Mouse (Mus musculus): ENCODE measurements around the gene Gm45208. TPM values are rescaled to one million over a fixed set of nuclear protein-coding genes. Genes with fewer than 3 reads are reported as not detected.
"Not testable (repeated sequence)": the region's sequence is repeated elsewhere in the genome, so short reads cannot be mapped to it uniquely, and the experiment has no call there.

Gm45208 gene
- total RNA-seq (2021) = not detected
- long read RNA-seq, experiment 1, partial matches to known transcripts = 1 of 6 reads
- long read RNA-seq, experiment 1, other reads (novel, unspliced or antisense) = 5 of 6 reads
- long read RNA-seq, experiment 2, partial matches to known transcripts = 1 of 7 reads
- long read RNA-seq, experiment 2, other reads (novel, unspliced or antisense) = 6 of 7 reads

GRCm38 (mm10) chrX:7721514-7722281 is at the start of gene Gm45208:
Gene Gm45208, plus strand, starts transcription at chrX:7722245.
- intact Hi-C loops (cut with DNase I) = no loop called here
- DNase-seq (ENCODE audit: low spot score in 2 of 2) = peak; percentile 39 to 56

DNA sequence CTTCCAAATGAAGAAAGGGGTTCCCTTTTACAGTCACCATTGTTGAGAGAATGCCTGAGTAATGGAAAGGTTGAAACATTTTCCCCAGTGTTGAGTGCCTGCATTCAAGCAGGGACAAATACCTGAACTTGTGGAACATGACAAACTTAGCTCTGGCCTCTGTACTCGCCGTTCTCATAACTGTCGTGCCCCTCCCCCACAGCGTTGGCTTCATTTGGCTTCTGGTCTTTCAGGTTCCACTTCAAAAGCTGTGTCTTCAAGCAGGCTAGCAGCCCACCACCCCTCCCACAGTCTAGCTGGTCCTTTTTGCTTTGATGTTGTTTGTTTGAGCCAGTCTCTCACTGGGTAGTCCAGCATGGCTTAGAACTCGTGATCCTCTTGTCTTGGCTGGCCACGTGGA is 49.3 kb upstream of the Gm45208 start:
- intact Hi-C loops (cut with DNase I) = no loop called here
- DNase-seq (ENCODE audit: low spot score in 2 of 2) = no peak

GRCm38 (mm10) chrX:7673578-7674281 is 48.3 kb upstream of the Gm45208 start:
- no peak for DNase-seq (ENCODE audit: low spot score in 2 of 2)
- intact Hi-C loops (cut with DNase I) = no loop called here

DNA sequence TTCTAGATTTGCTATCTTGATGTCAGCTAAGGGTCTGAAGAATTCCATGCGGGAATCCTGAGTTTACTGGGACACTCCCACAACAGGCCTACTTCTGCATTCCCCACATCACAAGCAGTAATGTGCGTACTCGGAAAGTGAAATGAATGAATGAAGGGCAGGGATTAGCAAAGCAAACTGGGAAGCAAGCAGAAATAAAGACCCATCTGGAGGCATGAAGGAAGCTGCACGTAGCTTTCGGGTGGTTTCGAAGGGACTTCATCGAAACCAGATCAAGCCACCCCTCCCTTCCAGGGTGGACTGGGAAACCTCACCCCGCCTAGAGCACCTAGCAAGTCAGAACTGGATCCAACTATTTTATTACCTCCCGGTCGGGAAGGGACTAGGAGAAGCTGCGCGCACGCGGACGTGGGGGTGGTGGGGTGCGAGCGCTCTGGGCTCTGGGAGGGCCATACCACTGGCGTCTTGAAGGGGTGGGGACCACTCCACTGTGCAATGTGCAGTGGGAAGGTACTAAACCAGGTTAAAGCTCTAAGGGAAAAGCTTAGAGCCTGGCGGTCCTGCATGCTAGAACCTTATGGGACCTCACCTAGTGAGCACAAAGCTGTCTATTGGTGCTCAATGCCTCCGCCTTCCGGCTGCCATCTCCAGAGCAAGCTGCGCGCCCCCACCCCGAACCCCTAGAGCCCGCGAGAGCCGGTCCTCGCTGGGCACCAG is 47.6 kb upstream of the Gm45208 start:
- peak; percentile 21 to 44 for DNase-seq (ENCODE audit: low spot score in 2 of 2)
- intact Hi-C loops (cut with DNase I) = no loop called here

DNA sequence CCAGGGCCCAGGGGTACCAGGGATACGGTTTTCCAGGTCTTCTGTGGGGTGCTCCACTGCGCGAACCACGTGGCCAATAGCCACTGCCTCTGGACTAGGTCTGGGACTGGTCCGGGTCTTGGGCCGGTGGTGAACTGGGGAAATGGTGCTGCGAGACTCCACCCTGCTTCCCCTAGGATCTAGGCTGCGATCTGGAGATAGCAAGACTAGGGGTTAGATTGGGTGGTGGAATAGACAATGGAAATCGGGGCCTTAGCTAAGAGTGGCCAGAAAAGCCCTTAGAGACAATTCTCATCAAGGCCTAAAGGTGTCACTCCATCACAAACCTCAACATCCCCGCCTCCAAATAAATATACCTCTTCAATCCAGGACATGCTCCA is 47.1 kb upstream of the Gm45208 start:
- intact Hi-C loops (cut with DNase I) = no loop called here

DNA sequence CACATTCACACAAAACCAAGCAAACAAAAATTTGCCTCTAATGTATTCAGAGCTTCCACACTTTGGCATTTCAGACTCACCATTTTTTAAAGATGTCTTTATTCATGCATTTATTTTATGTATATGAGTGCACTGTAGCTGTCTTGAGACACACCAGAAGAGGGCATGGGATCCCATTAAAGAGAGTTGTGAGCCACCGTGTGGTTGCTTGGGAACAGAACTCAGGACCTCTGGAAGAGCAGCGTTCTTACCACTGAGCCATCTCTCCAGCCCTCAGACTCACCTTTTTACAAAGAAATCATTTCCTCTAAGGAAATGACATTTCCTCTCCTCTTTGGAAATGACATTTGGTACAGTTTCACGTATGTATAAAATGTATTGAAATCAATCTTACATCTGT is 43.1 kb upstream of the Gm45208 start:
- intact Hi-C loops (cut with DNase I) = no loop called here

More for the DNA sequence above, 47.1 kb upstream of the Gm45208 start:
- no peak for DNase-seq (ENCODE audit: low spot score in 2 of 2)

GRCm38 (mm10) chrX:7679405-7680056 is 42.5 kb upstream of the Gm45208 start:
- peak; percentile 75 to 86 for DNase-seq (ENCODE audit: low spot score in 2 of 2)
- intact Hi-C loops (cut with DNase I) = no loop called here

More for the DNA sequence above, 43.1 kb upstream of the Gm45208 start:
- DNase-seq (ENCODE audit: low spot score in 2 of 2) = no peak

DNA sequence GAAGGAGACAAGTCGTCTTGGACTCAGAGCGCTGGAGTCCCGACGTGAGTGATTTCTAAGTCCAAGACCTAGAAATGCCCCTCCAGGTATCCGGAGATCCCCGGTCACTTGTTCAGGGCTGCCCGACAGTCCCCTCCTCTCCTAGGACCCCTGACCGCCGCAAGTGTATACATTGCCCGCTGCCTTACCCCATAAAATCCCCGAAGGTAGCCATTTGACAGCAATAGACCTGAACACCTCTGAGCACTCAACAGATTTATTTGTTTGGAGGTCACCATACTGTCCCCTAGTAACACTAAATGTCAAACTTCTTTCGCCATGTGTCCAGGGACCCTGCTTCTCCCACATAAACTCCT is 42.0 kb upstream of the Gm45208 start:
- no peak for DNase-seq (ENCODE audit: low spot score in 2 of 2)
- intact Hi-C loops (cut with DNase I) = no loop called here

DNA sequence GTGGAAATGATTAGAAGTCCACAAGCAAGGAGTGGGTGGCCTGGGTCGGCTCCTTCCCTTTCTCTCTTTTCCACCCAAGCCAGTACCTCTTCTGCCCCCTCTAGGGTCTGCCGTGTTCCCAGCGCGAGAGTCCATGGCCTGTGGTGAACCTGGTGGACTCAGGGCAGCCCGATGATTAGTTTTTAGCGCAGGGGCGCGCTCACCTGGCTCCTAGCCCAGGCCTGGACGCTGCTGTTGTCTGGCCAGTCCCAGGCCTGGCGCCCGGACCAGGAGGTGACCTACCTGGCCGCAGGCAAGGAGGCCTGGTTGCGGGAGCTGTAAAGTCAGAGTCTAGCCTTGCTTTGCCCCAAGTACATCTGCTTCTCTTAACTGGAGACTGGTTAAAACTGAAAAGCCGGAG is 41.2 kb upstream of the Gm45208 start, which contains the start of gene Magix:
Gene Magix (minus strand): TSS at position 388 of the 400 bp plus-strand sequence.
- DNase-seq (ENCODE audit: low spot score in 2 of 2) = no peak
- intact Hi-C loops (cut with DNase I) = no loop called here

DNA sequence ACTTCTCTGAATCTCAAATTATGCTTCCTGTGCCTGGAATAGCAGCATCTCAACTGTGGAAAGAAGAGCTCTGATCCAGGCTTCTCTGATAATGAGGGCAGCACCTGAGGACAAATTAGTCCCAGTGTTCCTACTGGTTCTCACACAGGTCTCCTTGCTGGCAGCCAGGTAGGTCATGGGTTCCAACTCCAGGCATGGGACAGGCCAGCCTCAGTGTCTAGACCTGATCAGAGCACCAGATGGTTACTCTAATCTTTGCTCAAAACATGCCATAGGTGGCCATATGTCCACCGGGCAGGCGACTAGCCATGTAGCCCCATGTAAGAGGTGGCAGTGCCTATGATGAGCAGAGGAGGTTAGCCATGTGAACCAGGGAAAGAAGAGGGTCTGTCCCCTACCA is 33.7 kb upstream of the Gm45208 start:
- DNase-seq (ENCODE audit: low spot score in 2 of 2) = no peak
- intact Hi-C loops (cut with DNase I) = no loop called here

- no peak for DNase-seq (ENCODE audit: low spot score in 2 of 2)
- intact Hi-C loops (cut with DNase I) = loop anchor here (10.0 kb wide), 1 partner anchor 266 kb away; no protein-coding TSS in a partner anchor
Measured at GRCm38 (mm10) chrX:7690486-7690885, 31.6 kb upstream of the Gm45208 start.

DNA sequence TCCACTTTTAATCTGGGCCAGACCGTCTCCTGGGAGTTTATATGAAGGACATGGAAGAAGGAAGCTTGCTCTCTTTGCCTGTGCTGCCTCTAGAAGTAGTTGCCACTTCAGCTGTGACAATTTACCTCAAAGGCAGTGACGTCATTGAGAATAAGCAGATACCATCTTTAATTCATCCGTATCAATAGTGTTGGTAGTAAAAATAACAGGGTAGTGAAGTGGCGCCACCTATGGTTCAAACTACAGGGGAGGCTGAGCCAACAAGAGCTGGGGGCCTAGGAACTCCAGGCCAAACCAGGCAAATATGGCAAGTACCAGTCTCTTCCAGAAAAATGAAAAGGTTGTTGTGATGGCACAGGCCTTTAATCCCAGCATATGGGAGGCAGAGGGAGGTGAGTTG is 29.2 kb upstream of the Gm45208 start:
- no peak for DNase-seq (ENCODE audit: low spot score in 2 of 2)
- intact Hi-C loops (cut with DNase I) = loop anchor here (10.0 kb wide), 1 partner anchor 268 kb away; no protein-coding TSS in a partner anchor

DNA sequence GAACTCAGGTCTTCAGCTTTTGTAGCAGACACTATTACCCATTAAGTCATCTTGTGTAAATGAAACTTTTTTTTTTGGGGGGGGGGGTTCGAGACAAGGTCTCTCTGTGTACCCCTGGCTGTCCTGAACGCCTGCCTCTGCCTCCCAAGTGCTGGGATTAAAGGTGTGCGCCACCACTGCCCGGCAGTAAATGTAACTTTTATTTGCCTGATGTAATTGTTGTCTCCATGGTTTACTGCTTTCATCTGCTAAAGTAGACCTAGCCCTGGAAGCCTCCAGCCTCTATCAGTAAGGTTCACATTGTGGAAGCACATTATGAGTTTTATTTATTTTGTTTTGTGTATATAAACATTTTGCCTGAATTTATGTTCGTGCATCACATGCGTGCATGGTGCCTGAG is 25.5 kb upstream of the Gm45208 start:
- no peak for DNase-seq (ENCODE audit: low spot score in 2 of 2)
- intact Hi-C loops (cut with DNase I) = loop anchor here (10.0 kb wide), 1 partner anchor 272 kb away; no protein-coding TSS in a partner anchor

GRCm38 (mm10) chrX:7696954-7697381 is 25.1 kb upstream of the Gm45208 start, which contains the start of gene Gpkow:
Gene Gpkow, plus strand, starts transcription at chrX:7697131.
- intact Hi-C loops (cut with DNase I) = loop anchor here (10.0 kb wide), 1 partner anchor 272 kb away; no protein-coding TSS in a partner anchor
- peak; percentile 85 to 91 for DNase-seq (ENCODE audit: low spot score in 2 of 2)

DNA sequence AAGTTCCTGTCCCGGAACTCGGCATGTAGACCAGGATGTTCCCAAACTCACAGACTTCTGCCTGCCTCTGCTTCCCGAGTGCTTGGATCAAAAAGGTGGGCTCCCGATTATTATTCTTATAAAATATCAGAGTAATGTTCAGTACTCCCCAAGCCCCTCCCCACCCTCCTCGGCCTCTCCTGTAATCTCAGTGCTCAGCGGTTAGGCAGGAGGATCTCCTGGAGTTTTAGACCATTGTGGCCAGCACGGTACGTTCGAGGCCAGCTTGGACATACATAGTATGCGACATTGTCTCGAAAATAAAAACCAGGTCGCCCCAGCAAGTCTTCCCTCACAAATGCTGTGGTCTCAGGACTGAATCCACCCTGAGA is 8.3 kb upstream of the Gm45208 start:
- DNase-seq (ENCODE audit: low spot score in 2 of 2); intact Hi-C loops (cut with DNase I): not testable (repeated sequence)

DNA sequence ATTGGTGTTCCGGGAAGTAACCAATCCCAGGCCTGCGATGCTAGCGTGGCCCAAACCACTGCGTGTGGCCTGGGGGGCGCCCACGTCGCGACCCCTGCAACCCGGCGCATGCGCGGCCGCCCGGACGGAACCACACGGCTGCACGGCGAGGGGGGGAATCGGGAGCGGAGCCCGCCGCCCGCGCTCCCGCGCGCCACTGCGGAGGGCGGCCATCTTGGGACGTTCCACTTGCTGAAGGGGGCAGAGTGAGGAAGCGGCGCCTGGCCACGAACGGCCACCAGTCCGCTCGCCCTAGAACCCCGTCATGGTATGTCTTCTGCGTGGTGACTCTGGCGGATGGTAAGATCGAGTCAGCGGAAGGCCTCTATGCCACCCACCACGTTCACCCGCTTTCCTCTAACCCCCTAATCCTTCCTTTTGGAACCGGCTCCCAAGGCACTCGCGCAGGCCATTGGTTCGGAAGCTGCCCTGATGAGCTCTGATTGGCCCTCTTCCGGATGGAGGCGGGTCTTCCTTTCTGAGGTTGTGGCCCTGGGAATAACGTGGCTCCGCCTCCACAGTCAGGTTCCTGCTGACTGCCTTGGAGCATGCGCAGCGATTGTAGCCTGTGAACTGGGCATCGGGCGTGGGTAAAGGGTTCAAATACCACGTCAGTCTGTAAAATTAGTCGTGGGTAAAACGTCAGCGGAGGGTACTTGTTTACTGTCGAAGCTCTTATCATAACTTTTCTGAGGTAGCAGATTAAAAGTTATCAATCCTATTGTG is 7.7 kb upstream of the Gm45208 start, which contains the start of gene Wdr45:
Gene Wdr45 (plus strand): TSS at position 199 of the 765 bp plus-strand sequence.
- intact Hi-C loops (cut with DNase I) = not testable (repeated sequence)
- peak; percentile 94 to 98 for DNase-seq (ENCODE audit: low spot score in 2 of 2)

DNA sequence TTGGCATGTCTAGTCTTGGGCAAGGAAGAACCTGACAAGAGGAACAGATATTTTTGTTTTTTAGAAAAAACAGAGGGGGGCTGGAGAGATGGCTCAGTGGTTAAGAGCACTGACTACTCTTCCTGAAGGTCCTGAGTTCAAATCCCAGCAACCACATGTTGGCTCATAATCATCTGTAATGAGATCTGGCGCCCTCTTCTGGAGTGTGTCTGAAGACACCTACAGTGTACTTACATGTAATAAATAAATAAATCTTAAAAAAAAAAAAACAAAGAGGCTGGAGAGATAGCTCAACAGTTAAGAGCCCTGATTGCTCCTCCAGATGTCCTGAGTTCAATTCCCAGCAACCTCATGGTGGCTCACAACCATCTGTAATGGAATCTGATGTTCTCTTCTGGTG is 6.0 kb upstream of the Gm45208 start:
- DNase-seq (ENCODE audit: low spot score in 2 of 2); intact Hi-C loops (cut with DNase I): not testable (repeated sequence)

DNA sequence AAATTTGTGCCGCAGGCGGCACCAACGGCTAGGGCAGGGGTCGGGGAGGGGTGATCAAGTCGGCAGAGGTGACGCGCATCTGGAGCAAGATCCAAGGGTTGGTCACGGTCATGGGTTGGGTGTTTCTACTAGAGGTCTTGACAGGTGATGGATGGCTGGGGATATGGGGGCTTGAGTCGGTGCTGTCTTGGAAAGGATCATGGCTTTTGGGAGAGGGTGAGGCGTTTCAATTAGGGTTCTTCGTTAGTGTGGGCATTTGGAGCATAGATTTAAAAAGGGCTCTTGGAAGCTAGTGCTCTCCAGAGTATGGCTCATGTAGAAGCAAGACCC is 202 bp downstream of the Gm45208 start:
- DNase-seq (ENCODE audit: low spot score in 2 of 2) = no peak
- intact Hi-C loops (cut with DNase I) = no loop called here
